Mouse (Mus musculus): ENCODE measurements around the gene Dync2h1. TPM values are rescaled to one million over a fixed set of nuclear protein-coding genes. Genes with fewer than 3 reads are reported as not detected.

Dync2h1 gene
- total RNA-seq, 2 experiments from 2014 or later = 4.2 to 4.4 TPM

Other genes with a start within 250 kb of the Dync2h1 start
- 10 to 100 TPM; 60.2 to 60.7 TPM for gene Dcun1d5, start 74 bp upstream of the Dync2h1 start, total RNA-seq (2021)
- gene Mmp13, start 88.1 kb upstream of the Dync2h1 start, total RNA-seq (2021) = not detected
- gene Mmp12, start 159.9 kb upstream of the Dync2h1 start, total RNA-seq (2021) = under 1 TPM in 1 of 2 experiments, not detected in 1; 0.42 TPM
- not detected for gene Mmp1b, start 203.6 kb upstream of the Dync2h1 start, total RNA-seq (2021)

Data from heart, postnatal 10 days (tissue).